Mouse (Mus musculus) ovary, postnatal 10 days (tissue): ENCODE data around the gene Gm20388.
"Not testable (repeated sequence)": the region's sequence is repeated elsewhere in the genome, so short reads cannot be mapped to it uniquely, and the experiment has no call there.

Experiments
- DNase-seq: peaks from one replicate; pipeline ENCODE4 v3.0.0; 2022; ENCODE audit warnings: low spot score

The Gm20388 gene

GRCm38 (mm10) chr8:121124547-121125239, 1214.1 kb downstream of the Gm20388 start:
- DNase-seq = no peak

DNA sequence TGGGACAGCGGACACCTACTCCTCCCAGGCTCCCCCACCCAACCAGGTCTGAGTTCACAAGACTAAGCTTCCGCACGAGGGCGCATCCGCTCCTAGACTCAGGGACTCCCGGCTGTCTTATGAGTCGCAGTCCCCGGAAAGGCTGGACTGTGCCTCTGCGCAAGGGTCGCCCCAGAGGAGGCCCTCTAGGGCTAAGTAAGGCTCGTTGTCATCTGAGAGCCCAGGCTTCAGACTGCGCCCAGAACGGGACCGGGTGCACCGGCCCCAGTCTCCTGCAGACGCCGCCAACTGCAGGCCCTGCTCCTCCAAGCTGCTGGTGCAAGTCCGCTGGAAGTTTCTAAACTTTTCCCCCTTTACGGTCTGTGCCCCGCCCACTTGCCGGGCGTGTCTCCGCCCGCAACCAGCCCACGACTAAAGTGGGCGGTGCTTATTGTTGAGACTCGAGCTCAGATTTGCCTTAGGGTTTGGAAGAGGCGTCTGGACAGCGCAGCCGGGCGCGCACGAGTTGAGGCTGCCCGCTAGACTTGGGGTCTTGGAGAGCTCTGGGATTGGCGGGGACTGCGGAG, 1214.8 kb downstream of the Gm20388 start:
- peak; percentile 43 for DNase-seq

DNA sequence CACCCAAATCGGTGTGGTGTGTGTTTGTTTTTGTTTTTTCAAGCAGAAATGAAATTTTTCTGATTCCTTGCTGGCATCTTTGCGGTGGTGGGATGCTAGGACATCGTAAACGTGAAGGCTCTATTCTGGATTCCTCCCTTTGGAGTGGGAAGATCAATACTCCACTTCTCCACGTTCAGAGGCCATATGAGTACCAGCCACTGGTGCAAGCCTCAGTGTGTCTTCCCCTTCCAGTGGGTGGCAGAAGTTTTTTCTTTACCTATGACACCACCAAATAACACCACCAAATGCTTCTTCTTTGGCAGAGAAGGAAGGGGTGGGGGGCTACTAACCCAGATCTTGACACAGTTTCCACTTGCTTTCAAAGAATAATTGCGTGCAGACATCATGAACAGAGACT, 1215.5 kb downstream of the Gm20388 start:
- DNase-seq = no peak

DNA sequence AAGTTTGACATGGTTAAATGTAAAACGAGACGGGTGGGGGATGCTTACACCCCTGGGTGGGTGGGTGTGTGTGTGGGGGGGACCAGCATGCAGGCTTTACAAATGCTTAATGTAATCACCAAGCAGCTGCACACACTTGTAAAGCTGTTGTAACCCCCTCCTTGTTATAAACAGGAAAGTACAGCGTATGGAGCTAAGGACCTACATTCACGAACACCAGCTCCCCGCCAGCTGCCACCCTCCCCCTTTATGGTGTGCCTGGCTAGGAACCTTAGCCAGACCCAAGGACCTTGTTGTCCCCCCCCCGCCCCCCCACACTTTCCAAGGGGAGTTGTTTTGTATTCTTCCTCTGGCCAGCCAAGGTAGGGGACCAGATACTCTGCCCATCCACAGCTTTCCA, 1216.1 kb downstream of the Gm20388 start:
- DNase-seq = no peak

- no peak for DNase-seq
Measured at GRCm38 (mm10) chr8:121127291-121127701, 1216.7 kb downstream of the Gm20388 start.

DNA sequence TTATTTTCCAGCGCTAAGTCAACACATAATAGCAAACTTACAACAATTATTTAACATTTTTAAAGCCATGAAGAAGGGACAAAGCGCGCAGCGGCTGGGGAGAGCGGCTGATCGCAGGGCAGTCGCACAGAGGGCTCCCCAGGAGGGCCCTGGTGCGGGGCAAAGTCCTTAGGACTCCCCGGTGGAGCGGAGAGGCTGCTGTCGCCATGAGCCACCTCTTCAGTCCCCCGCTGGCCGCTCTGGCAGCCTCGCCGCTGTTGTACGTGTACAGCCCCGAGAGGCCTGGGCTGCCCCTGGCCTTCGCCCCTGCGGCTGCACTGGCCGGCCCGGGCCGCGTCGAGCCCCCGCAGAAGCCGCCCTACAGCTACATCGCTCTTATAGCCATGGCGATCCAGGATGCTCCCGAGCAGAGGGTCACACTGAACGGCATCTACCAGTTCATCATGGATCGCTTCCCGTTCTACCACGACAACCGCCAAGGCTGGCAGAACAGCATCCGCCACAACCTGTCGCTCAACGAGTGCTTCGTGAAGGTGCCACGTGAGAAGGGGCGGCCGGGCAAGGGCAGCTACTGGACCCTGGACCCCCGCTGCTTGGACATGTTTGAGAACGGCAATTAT, 1217.2 kb downstream of the Gm20388 start, which contains the start of gene Foxl1:
Gene Foxl1 (plus strand): TSS at position 185 of the 620 bp plus-strand sequence.
- no peak for DNase-seq

DNA sequence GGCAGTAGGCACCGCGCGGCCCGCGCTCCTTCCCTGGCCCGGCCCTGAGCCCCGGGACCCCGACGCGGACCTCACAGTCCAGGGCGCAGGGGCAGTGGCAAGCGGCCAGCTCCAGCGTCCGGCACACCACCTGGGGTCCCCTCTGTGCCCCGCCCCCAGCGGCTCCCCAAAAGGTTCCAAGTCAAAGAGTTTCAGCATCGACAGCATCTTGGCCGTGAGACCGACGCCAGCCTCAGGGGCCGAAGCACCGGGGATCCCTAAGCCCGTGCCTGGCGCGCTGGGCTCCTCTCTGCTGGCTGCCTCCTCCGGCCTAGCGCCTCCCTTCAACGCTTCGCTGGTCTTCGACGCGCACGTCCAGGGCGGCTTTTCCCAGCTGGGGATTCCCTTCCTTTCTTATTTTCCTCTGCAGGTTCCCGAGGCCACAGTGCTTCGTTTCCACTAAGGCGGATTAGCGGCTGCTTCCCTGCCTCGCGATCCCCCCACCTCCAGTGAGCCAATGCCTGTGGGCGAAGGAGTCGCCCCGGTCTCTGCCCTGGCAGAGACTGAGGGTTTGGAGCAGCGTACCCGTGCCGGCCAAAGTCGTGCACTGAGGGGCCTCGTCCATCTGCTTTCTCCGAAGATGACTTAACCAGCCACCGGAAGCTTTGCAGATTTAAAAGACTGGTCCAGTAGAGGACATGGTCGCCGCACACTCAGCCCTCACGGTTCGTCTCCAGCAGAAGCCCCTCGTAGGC, 1218.1 kb downstream of the Gm20388 start:
- no peak for DNase-seq

DNA sequence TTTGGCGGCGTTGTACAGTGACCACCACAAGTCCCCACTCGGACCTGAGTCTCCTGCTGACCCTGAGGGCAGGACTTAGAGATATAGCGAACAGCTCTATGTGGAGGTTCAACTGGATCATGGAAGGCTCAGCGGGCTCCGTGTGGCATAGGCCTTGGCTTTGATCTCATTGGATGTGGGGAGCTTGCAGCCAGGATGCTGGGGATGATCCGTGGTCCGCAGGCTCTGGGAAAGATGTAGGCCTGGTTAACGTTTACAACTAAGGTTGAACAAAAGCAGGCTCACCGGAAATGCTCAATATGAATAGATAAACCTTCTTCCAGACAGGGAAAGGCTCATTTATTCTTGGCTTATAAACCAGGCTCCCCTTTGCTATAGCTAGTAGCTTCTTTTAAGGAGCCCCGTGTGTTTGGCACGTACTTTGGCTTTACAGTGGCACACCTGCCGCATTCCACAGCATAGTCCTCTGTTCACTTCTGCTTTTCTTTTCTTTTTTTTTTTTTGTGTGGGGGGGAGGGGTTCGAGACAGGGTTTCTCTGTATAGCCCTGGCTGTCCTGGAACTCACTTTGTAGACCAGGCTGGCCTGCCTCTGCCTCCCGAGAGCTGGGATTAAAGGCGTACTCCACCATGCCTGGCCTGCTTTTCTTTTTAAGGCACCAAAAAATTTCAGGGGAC, 1218.8 kb downstream of the Gm20388 start:
- no peak for DNase-seq

DNA sequence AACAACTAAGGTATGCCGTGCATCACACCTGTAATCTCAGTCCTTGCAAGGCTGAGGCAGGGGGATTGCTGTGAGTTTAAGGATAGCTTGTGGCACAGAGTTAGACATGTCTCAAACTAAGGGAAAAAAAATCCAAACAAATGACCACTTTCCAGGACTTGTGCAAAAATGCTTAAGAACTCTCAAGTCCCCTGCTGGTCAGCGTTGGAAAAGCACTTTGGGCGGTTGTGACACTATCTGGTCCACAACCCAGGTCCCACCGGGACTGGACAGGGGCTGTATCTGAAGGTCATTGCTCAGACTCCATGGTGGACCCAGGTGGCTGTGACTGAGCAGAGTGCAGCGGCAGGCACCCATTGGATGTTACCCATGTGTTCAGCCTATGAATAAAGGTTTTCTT, 1219.9 kb downstream of the Gm20388 start:
- no peak for DNase-seq

- no peak for DNase-seq
Measured at GRCm38 (mm10) chr8:121132961-121133513, 1222.4 kb downstream of the Gm20388 start.

DNA sequence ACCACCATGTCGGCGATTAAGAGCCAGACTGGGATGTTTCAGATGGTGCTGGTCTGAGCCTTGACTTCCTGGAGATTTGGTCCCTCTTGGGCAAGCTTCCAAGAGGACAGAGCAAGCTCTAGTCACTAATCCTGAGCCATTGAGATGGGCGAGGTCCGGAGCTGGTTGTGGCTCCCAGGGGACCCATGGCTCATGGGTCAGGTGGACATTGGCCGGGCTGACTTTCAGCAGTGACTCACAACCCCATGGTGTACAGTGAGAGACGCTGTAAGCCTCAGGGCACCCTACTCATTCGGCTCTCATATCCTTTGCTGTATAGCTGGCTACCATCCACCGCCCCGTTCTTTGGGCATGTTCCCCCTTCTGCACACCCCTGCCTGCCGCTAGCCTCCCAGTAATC, 1223.5 kb downstream of the Gm20388 start:
- no peak for DNase-seq

DNA sequence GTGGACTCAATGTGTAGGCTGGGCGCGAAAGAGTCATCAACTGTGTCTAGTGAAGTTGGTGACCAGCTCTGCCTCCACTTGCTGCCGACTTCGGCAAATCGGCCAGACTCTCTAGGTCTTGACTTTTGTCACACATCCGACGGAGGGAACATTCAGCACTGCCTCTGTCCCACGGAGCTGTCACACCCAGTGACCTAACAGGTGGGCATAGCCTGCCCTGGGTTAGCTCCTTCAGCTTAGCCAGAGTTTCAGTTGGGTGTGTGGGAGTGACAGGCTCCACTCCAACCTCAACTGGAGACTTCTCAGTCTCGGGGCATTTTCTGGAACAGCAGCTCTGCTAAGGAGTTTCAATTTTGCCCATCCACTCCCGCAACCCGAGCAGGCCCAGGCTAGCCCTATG, 1223.9 kb downstream of the Gm20388 start:
- no peak for DNase-seq

DNA sequence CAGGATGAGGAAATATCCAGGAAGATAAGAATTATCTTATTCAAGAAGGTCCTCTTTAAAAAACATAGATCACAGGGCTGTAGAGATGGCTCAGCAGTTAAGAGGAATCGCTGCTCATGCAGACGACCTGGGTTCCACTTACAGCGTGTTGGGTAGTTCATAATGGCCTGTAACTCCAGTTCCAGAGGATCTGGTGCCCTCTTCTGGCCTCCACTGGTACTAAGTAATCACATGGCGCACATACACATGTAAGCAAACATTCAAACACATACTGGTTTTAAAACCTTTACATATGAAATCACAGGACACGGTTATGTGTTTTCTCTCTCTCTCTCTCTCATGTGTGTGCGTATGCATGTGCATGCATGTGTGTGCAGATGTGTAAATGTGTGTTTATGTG, 1226.2 kb downstream of the Gm20388 start:
- no peak for DNase-seq

- DNase-seq = not testable (repeated sequence)
Measured at GRCm38 (mm10) chr8:121145457-121146134, 1235.0 kb downstream of the Gm20388 start.

DNA sequence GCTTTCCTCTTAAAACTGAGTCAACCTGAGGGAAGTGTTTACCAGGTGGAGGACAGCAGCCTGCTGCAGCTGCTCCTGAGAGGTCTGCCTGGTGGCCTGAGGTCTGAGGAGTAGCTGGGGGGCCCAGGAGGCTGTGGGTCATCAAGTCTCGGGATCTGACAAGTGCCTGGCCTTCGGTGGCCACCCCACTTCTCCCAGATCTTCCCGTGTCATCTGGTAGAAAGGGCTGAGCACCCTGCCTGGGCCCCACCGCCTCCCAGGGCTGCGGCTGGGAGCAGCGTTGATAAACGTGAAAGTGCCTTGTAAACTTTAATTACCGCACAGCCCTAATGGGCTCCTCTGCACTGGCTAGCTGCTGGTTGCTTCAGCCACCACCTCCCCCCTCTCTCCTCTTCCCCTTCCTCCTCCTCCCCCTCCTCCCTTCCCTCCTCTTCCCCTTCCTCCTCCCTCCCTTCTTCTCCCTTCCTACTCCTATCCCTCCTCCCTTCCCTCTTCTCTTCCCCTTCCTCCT, 1238.0 kb downstream of the Gm20388 start:
- no peak for DNase-seq

- DNase-seq = no peak
Measured at GRCm38 (mm10) chr8:121152394-121152793, 1241.8 kb downstream of the Gm20388 start.

DNA sequence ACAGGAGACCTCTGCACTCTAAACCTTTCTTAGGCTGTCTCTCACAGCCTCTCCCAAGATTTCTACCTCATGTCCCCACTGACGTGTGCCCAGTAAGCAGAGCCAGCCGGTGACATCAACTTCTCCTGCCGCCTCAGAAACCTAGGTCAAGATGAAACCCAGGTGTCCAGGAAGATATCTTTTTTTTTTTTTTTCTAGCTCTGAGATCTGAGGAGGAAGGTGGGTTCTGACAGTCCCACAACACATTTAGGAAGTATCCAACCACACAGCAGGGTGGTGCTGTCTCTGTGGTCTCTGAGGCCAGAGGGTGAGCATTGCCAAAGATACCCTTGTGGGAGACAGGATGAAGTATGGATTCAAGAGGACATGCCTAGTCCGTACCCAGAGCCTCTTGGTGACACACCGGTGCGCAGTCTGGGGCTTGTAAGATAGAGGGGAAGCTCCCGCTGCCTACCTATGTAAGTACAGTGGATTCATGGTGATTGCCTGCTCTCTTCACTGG, 1246.4 kb downstream of the Gm20388 start:
- DNase-seq = no peak

DNA sequence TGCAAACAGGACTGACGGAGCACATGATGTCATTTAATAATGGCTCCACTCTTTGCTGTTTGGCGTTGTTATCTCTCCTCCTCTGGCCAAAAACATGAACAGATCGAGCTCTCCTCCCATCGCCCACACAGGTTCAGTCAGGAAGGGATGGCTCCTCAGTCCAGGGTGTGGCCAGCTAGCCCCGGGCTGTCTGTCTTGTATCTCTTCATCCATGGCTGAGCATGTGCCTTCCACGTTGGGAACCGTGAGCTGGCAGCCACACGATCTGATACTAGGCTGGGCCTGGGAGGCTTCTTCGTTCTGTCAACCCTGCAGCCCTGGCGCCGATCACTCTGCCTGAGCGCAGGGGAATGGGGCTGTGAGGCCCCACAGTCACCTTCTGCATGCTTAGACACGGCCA, 1248.2 kb downstream of the Gm20388 start:
- DNase-seq = no peak

GRCm38 (mm10) chr8:121161437-121161836, 1250.8 kb downstream of the Gm20388 start:
- no peak for DNase-seq

DNA sequence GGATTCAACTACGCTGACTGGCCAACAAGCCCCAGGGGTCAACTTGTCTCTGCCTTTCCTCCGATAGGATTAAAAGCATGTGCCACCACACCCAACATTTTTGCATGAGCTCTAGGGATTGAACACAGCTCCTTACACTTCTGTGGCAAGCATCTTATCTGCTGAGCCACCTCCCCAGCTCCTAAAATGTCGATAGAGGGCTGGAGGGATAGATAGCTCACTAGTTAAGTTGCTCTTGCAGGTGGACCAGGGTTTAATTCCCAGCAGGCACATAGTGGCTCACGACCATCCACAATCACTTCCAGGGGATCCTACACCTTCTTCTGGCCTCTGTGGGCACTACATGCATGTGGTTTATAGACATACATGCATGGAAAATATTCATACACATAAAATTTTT, 1251.8 kb downstream of the Gm20388 start:
- DNase-seq = no peak
